Mouse (Mus musculus): ENCODE measurements at regions not wholly inside any gene's neighbourhood (a gene's known extent, or its start where the extent isn't known, plus 50 kb on each side); places are given as distances from the start of the nearest gene placed in this dataset.

DNA sequence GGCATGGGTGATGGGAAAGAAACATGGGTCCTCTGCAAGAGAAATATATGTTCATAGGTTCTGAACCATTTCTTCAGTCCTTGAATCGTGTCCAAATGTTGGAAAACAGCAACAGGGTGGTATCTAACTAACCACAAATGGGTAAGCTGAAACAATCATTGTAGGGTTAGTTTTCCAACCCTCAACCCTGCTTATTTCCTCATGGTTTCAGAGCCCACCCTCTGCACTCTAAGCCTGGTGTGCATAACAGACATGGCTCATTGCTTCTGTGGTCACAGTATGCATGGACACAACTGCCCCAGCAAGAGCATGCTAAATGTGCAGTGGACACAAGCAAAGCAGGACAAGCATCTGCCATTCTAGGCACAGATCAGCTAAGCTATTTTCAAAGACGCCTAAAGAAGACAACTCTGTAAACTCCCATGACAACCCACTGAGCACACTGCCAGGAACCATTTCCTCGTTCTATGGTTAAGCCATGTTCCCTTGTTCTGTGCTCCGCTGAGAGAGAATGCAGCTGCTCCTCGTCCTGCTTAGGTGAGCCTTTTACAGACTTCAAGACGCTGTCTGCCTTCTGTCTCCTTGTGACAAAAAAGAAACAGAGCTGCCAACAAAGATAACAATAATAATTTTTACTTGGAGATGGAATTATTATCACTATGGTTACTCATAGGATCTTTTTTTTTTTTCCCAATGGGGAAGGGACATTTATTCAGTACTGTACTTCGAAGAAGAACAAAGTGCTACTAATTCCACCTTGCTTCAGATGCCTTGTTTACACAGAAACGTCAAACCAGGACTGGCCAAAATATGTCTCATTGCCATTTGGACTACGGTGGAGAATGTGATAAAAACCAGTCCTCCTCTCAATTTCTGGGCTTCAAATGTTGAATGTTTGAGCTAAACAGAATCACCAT is 363.8 kb downstream of the Pbx1 start:
- TF ChIP-seq CTCF (IDR thresholded peaks at IDR 0.05; ENCODE audit: insufficient read depth, low read length) (no peak), POLR2A (IDR thresholded peaks at IDR 0.05; ENCODE audit: borderline replicate concordance, extremely low read depth, low read depth, low read length) (no peak)
